Mouse (Mus musculus) limb, embryonic 11.5 days (tissue): ENCODE measurements at regions not wholly inside any gene's neighbourhood (a gene's known extent, or its start where the extent isn't known, plus 50 kb on each side); places are given as distances from the start of the nearest gene placed in this dataset.

Experiments
- ATAC-seq: fragments of 200-750 bp; cut with Nextera tagmentation; 2 replicates; pipeline ENCODE4 v1.8.0; 2017; ENCODE audit warnings: low read depth; ENCODE audit not compliant: insufficient number of reproducible peaks, low FRiP score, low TSS enrichment
- DNase-seq: peaks from one replicate; pipeline ENCODE4 v3.0.0-alpha.2; 2015; ENCODE audit warnings: low spot score
- H3K27ac ChIP-seq: fragments of 300-500 bp; sonication (generic); replicated peaks from 2 replicates; pipeline ENCODE4 v1.5.1; 2014; ENCODE audit warnings: low read depth, mild to moderate bottlenecking, low read length
- H3K27me3 ChIP-seq: fragments of 300-500 bp; sonication (generic); 2 replicates; pipeline ENCODE4 v1.6.1; 2014; ENCODE audit warnings: mild to moderate bottlenecking, low read length, mixed read lengths; ENCODE audit not compliant: control insufficient read depth, insufficient read depth
- H3K36me3 ChIP-seq: fragments of 300-500 bp; sonication (generic); 2 replicates; pipeline ENCODE4 v1.6.1; 2014; ENCODE audit warnings: mild to moderate bottlenecking, low read length, moderate library complexity, mixed read lengths; ENCODE audit not compliant: control insufficient read depth, insufficient read depth
- H3K4me1 ChIP-seq: fragments of 300-500 bp; sonication (generic); 2 replicates; pipeline ENCODE4 v1.6.1; 2014; ENCODE audit warnings: low read length, mixed read lengths; ENCODE audit not compliant: control insufficient read depth, insufficient read depth
- H3K4me2 ChIP-seq: fragments of 300-500 bp; sonication (generic); 2 replicates; pipeline ENCODE4 v1.6.1; 2014; ENCODE audit warnings: low read depth, mild to moderate bottlenecking, moderate library complexity; ENCODE audit not compliant: severe bottlenecking
- H3K4me3 ChIP-seq: fragments of 300-500 bp; sonication (generic); 2 replicates; pipeline ENCODE4 v1.5.1; 2014; ENCODE audit warnings: low read depth, low read length
- H3K9ac ChIP-seq: fragments of 300-500 bp; sonication (generic); 2 replicates; pipeline ENCODE4 v1.6.1; 2014; ENCODE audit warnings: mild to moderate bottlenecking, low read length
- H3K9me3 ChIP-seq: fragments of 300-500 bp; sonication (generic); 2 replicates; pipeline ENCODE4 v1.6.1; 2016; ENCODE audit warnings: low read length; ENCODE audit not compliant: control insufficient read depth
- WGBS: fragments of 180-500 bp; shearing (Covaris S2); extraction: QIAGEN DNeasy Blood & Tissue Kit; methylation state at CpG from one replicate; pipeline ENCODE4 v1.1.7; 2014; 5-methylcytosine and 5-hydroxymethylcytosine counted together

DNA sequence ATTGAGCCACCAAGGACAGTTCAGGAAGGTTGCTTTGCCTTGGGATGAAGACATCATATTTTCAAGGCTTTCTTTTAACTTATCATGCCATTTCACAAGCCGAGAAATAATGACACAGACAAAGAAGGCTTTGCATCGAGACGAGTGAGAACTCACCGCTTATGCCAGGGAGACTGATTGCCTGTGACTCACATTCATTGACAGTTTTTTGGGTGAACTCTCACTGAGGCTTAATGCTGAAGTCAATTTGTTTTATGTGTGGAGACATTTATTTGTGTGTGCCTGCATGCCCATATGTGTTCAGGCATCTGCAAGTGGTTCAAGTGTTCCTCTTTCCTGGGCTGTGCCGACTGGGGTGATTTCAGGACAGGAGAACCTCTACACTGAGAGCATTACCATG is 297.8 kb upstream of the Pik3r1 start:
- ATAC-seq, result no peak
- no peak overlapping the region for H3K4me3 ChIP-seq
- no peaks in the 10 kb centered on the region for H3K36me3 ChIP-seq
- WGBS, result 81% methylated on average over 5 of the region's 5 CpGs
- H3K27me3 ChIP-seq, result no peaks in the 10 kb centered on the region
- no peaks in the 10 kb centered on the region for H3K4me1 ChIP-seq
- no peak overlapping the region for H3K4me2 ChIP-seq
- H3K9ac ChIP-seq, result no peak overlapping the region
- DNase-seq, result no peak
- H3K27ac ChIP-seq, result no peak overlapping the region
- no peaks in the 10 kb centered on the region for H3K9me3 ChIP-seq

- Histone ChIP-seq H3K4me2 (no peak overlapping the region), H3K9ac (no peak overlapping the region), H3K27me3 (no peaks in the 10 kb centered on the region), H3K4me3 (no peak overlapping the region), H3K27ac (no peak overlapping the region), H3K4me1 (no peaks in the 10 kb centered on the region), H3K36me3 (no peaks in the 10 kb centered on the region), H3K9me3 (no peaks in the 10 kb centered on the region)
- 40% methylated on average over 3 of the region's 3 CpGs for WGBS
- no peak for ATAC-seq
- DNase-seq, result no peak
Observed at GRCm38 (mm10) chr13:102070740-102071139, 302.7 kb upstream of the Pik3r1 start.

GRCm38 (mm10) chr13:102072366-102072765 is 304.3 kb upstream of the Pik3r1 start:
- no peak for DNase-seq
- Histone ChIP-seq H3K9ac (no peak overlapping the region), H3K4me1 (no peaks in the 10 kb centered on the region), H3K9me3 (no peaks in the 10 kb centered on the region), H3K4me3 (no peak overlapping the region), H3K27ac (no peak overlapping the region), H3K4me2 (no peak overlapping the region), H3K36me3 (no peaks in the 10 kb centered on the region), H3K27me3 (no peaks in the 10 kb centered on the region)
- 89% methylated on average over 4 of the region's 4 CpGs for WGBS
- no peak for ATAC-seq

DNA sequence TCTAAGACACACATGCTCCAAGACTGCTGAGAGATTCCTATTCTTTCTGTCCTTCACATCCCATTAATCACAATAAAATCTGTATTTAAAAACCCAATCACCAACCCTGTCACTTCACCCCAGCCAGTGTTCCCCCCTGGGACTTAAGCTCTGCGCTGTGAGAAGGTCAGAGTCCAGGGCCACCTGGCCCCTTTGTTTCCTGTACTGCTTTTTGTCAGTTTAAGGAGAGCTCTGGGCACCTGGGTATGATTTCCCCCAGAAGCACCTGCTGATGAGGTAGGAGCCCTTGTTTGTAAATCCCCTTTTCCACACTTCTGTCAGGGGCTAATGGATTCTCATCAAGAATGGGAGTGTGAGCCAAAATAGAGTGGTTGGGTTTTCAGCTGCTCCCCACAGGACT is 319.7 kb upstream of the Pik3r1 start:
- H3K27me3 ChIP-seq, result no peaks in the 10 kb centered on the region
- no peak overlapping the region for H3K27ac ChIP-seq
- no peaks in the 10 kb centered on the region for H3K36me3 ChIP-seq
- no peak overlapping the region for H3K9ac ChIP-seq
- 48% methylated on average over 1 of the region's 1 CpGs for WGBS
- no peaks in the 10 kb centered on the region for H3K9me3 ChIP-seq
- ATAC-seq (no peak), DNase-seq (no peak)
- no peaks in the 10 kb centered on the region for H3K4me1 ChIP-seq
- H3K4me2 ChIP-seq, result no peak overlapping the region
- H3K4me3 ChIP-seq, result no peak overlapping the region

GRCm38 (mm10) chr13:102089551-102089950 is 321.5 kb upstream of the Pik3r1 start:
- Histone ChIP-seq H3K4me1 (no peaks in the 10 kb centered on the region), H3K4me2 (no peak overlapping the region), H3K9ac (no peak overlapping the region), H3K36me3 (no peaks in the 10 kb centered on the region), H3K4me3 (no peak overlapping the region), H3K9me3 (no peaks in the 10 kb centered on the region), H3K27me3 (no peaks in the 10 kb centered on the region), H3K27ac (no peak overlapping the region)
- no peak for DNase-seq
- no peak for ATAC-seq
- WGBS, result 37% methylated on average over 5 of the region's 5 CpGs

DNA sequence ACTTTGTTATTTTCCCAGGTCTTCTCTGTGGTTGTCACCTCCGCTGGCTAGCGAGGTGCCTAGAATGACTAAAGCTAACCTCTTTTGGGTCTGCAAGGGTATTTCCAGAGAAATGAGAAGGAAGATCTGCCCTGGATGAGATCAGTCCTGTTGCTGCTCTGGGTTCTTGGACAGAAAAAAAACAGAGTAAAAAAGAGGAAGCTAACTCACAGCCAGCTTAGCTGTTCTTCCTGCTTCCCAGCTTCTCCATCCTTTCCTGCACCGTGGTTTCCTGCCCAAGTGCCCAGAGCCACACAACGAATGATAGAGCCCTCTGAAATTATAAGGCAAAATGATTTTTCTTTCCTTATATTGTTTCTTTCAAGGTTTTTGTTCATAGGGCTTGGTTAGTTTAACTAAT is 326.2 kb upstream of the Pik3r1 start:
- Histone ChIP-seq H3K9me3 (no peaks in the 10 kb centered on the region), H3K27me3 (no peaks in the 10 kb centered on the region), H3K36me3 (no peaks in the 10 kb centered on the region), H3K27ac (no peak overlapping the region), H3K4me3 (no peak overlapping the region), H3K9ac (no peak overlapping the region), H3K4me2 (no peak overlapping the region), H3K4me1 (no peaks in the 10 kb centered on the region)
- ATAC-seq, result no peak
- no peak for DNase-seq
- WGBS, result 87% methylated on average over 4 of the region's 4 CpGs

DNA sequence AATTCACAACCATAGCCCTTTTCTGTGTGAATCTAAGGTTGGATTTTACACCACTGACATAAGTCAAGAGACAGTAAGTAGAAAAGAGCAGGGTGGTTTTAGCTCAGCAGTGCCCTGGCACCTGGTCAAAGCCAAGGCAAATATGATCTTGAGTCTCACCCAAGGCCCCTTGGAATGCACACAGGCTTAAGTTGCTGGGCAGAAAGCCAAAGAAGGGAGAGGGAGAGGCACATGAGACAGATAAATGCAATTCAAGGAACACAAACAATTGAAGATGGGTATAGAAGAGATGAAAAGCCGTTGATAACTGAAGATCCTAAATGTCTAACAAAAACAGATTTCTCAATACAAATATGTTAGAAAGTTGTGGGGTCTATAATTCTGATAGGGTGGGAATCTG is 335.1 kb upstream of the Pik3r1 start:
- H3K27me3 ChIP-seq, result no peaks in the 10 kb centered on the region
- H3K27ac ChIP-seq, result no peak overlapping the region
- no peaks in the 10 kb centered on the region for H3K9me3 ChIP-seq
- no peaks in the 10 kb centered on the region for H3K36me3 ChIP-seq
- H3K4me3 ChIP-seq, result no peak overlapping the region
- no peak overlapping the region for H3K4me2 ChIP-seq
- ATAC-seq (no peak), DNase-seq (no peak)
- no peak overlapping the region for H3K9ac ChIP-seq
- 85% methylated on average over 1 of the region's 1 CpGs for WGBS
- no peaks in the 10 kb centered on the region for H3K4me1 ChIP-seq

DNA sequence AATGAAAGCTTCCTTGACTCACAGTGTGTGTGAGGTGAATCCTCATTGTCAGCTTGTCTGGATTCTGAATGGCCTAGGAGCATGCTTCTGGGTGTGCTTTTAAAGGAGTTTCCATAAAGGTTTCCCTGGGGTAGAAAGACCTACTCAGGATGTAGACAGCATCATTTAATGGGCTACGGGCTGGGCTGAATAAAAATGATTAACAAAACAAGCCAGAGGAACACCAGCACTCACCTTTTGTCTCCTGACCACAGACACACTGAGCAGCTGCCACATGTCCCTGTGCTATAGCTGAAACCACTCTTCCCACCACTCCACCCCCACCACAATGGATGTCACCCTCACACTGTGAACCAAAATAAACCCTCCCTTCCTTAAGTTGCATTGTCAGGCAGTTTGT is 338.2 kb upstream of the Pik3r1 start:
- Histone ChIP-seq H3K27me3 (no peaks in the 10 kb centered on the region), H3K4me2 (no peak overlapping the region), H3K9me3 (no peaks in the 10 kb centered on the region), H3K4me3 (no peak overlapping the region), H3K36me3 (no peaks in the 10 kb centered on the region), H3K9ac (no peak overlapping the region), H3K4me1 (no peaks in the 10 kb centered on the region), H3K27ac (no peak overlapping the region)
- 85% methylated on average over 1 of the region's 1 CpGs for WGBS
- no peak for ATAC-seq
- DNase-seq, result no peak

GRCm38 (mm10) chr13:102108204-102108603 is 340.2 kb upstream of the Pik3r1 start:
- DNase-seq (no peak), ATAC-seq (no peak)
- Histone ChIP-seq H3K4me3 (no peak overlapping the region), H3K4me2 (no peak overlapping the region), H3K9me3 (no peaks in the 10 kb centered on the region), H3K9ac (no peak overlapping the region), H3K36me3 (no peaks in the 10 kb centered on the region), H3K27ac (no peak overlapping the region), H3K4me1 (no peaks in the 10 kb centered on the region), H3K27me3 (no peaks in the 10 kb centered on the region)
- 76% methylated on average over 1 of the region's 1 CpGs for WGBS
